Mouse (Mus musculus) liver, embryonic 11.5 days (tissue): ENCODE measurements around the gene Evc2. TPM values are rescaled to one million over a fixed set of nuclear protein-coding genes. Genes with fewer than 3 reads are reported as not detected.

Experiments used
- ATAC-seq: fragments of 200-750 bp; cut with Nextera tagmentation; replicated peaks from 2 replicates; pipeline ENCODE4 v1.8.0; 2017; ENCODE audit warnings: moderate number of reproducible peaks, mild to moderate bottlenecking, moderate TSS enrichment, moderate library complexity; ENCODE audit not compliant: low FRiP score
- DNase-seq: peaks from one replicate; pipeline ENCODE4 v3.0.0-alpha.2; 2017; ENCODE audit warnings: low spot score
- H3K27ac ChIP-seq: fragments of 300-500 bp; sonication (generic); 2 replicates; pipeline ENCODE4 v1.5.1; 2014; ENCODE audit warnings: mild to moderate bottlenecking, low read depth, low read length, control low read depth
- H3K27me3 ChIP-seq: fragments of 300-500 bp; sonication (generic); replicated peaks from 2 replicates; pipeline ENCODE4 v1.6.1; 2014; ENCODE audit warnings: low read length, mixed read lengths; ENCODE audit not compliant: control insufficient read depth, insufficient read depth
- H3K36me3 ChIP-seq: fragments of 300-500 bp; sonication (generic); 2 replicates; pipeline ENCODE4 v1.6.1; 2014; ENCODE audit warnings: mild to moderate bottlenecking, low read length, moderate library complexity, mixed read lengths; ENCODE audit not compliant: control insufficient read depth, insufficient read depth
- H3K4me1 ChIP-seq: fragments of 300-500 bp; sonication (generic); replicated peaks from 2 replicates; pipeline ENCODE4 v1.6.1; 2014; ENCODE audit warnings: low read length, mixed read lengths; ENCODE audit not compliant: control insufficient read depth, insufficient read depth
- H3K4me2 ChIP-seq: fragments of 300-500 bp; sonication (generic); 2 replicates; pipeline ENCODE4 v1.6.1; 2014; ENCODE audit warnings: mild to moderate bottlenecking, control low read depth, moderate library complexity
- H3K4me3 ChIP-seq: fragments of 300-500 bp; sonication (generic); 2 replicates; pipeline ENCODE4 v1.5.1; 2014; ENCODE audit warnings: low read depth, low read length, control low read depth
- H3K9ac ChIP-seq: fragments of 300-500 bp; sonication (generic); 2 replicates; pipeline ENCODE4 v1.6.1; 2014; ENCODE audit warnings: low read depth, low read length, control low read depth
- H3K9me3 ChIP-seq: fragments of 300-500 bp; sonication (generic); 2 replicates; pipeline ENCODE4 v1.6.1; 2016; ENCODE audit warnings: low read length, inconsistent platforms, mixed read lengths; ENCODE audit not compliant: control insufficient read depth
- WGBS: fragments of 180-500 bp; shearing (Covaris S2); extraction: QIAGEN DNeasy Blood & Tissue Kit; methylation state at CpG from one replicate; pipeline ENCODE4 v1.1.7; 2014; 5-methylcytosine and 5-hydroxymethylcytosine counted together
- polyA plus RNA-seq: library from polyadenylated mRNA; unstranded; fragments of >200 nt; fragmentation: Nextera tagmentation; extraction: Ambion mirVana; gene quantifications from 2 replicates; pipeline ENCODE4 v1.2.1, GENCODE M21; 2014

Gene Evc2
- polyA plus RNA-seq = 10.3 and 10.7 TPM in 2 replicates

GRCm38 (mm10) chr5:37338288-37338687 lies at the start of gene Evc2:
Evc2 (plus strand) TSS chr5:37338499.
- Histone ChIP-seq H3K4me3 (peak within 1 kb of the TSS; percentile 56), H3K27me3 (peaks cover 25% of the 10 kb centered on the region), H3K9ac (peak within 1 kb of the TSS; percentile 61), H3K36me3 (no peaks in the 10 kb centered on the region), H3K4me2 (peak within 1 kb of the TSS; percentile 75), H3K27ac (0 out of 2 replicates have a peak within 1 kb of the TSS, but pooled peaks have one; percentile 16), H3K9me3 (no peaks in the 10 kb centered on the region), H3K4me1 (peaks cover 11% of the 10 kb centered on the region)
- under 1% methylated on average over 27 of the region's 27 CpGs for WGBS
- DNase-seq (peak; percentile 69), ATAC-seq (peak; percentile 57)

DNA sequence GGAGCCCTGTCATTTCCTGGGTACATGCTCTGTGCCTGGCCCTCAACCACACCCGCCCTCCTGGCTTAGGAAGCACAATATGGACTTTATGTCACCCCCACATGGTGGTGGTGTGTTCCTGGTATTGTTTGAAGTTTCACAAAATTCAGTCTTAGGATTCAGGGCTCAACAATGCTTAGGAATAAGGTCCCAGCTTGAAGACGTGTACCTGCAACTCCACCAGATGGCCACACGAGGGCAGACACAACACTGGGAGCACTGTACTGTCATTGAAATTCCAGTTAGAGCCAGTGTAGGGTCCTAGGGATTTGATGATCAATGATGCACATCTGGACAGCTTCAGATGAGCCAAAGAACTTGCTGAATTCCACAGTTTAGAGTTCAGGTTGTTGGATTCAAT lies 49.1 kb upstream of the Evc2 start:
- Histone ChIP-seq H3K4me1 (no peaks in the 10 kb centered on the region), H3K27ac (no peak overlapping the region), H3K4me3 (no peak overlapping the region), H3K4me2 (no peak overlapping the region), H3K9ac (no peak overlapping the region), H3K36me3 (no peaks in the 10 kb centered on the region), H3K9me3 (no peaks in the 10 kb centered on the region), H3K27me3 (no peaks in the 10 kb centered on the region)
- WGBS = 22% methylated on average over 3 of the region's 3 CpGs
- ATAC-seq (no peak), DNase-seq (no peak)

- no peak overlapping the region for H3K9ac ChIP-seq
- H3K4me3 ChIP-seq = no peak overlapping the region
- ATAC-seq (no peak), DNase-seq (no peak)
- H3K27me3 ChIP-seq = no peaks in the 10 kb centered on the region
- H3K4me2 ChIP-seq = no peak overlapping the region
- 56% methylated on average over 9 of the region's 9 CpGs for WGBS
- no peaks in the 10 kb centered on the region for H3K9me3 ChIP-seq
- H3K36me3 ChIP-seq = no peaks in the 10 kb centered on the region
- no peak overlapping the region for H3K27ac ChIP-seq
- H3K4me1 ChIP-seq = no peaks in the 10 kb centered on the region
These were observed 47.3 kb upstream of the Evc2 start for GRCm38 (mm10) chr5:37290983-37291382.

DNA sequence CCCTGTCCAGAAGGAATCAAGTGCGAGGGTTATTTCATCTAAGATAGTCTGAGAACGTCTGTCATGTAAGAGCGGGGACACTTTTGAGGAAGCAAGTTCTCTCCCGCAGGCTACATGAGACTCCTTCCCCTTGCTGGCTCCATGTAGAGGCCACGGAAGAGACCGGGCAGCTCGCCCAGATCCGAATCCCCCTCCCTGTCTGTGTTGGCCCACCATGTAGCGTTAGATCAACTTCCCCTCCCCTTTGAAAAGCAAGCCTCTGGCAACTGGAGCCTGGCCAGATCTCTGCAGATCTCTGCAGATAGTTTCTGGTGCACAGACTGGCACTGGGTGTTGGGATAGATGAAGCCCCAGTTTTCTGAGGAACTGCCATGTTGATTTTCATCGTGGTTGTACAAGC lies 41.6 kb upstream of the Evc2 start:
- H3K4me2 ChIP-seq = no peak overlapping the region
- DNase-seq = no peak

DNA sequence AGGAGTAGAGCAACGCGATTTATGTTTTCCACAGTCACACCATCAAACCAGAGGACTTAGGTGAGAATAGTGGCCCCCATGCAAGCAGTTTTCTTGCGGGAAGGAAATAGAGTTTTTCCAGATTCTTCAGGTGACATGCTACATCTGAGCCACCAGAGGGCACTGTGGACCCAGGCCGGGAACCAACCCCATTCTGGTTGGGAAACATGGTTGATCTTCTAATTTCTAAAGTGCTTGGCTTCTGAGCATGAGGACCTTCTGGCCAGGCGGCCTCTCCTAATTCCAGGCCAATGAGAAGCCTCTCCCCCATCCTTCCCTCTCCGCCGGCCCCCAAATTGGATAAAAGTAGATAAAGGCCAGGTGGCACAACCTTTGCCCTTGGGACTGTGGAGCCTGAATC lies 39.9 kb upstream of the Evc2 start:
- DNase-seq = no peak
- no peak for ATAC-seq
- H3K4me2 ChIP-seq = no peak overlapping the region
- 17% methylated on average over 7 of the region's 7 CpGs for WGBS
- H3K9me3 ChIP-seq = no peaks in the 10 kb centered on the region
- no peaks in the 10 kb centered on the region for H3K27me3 ChIP-seq
- H3K27ac ChIP-seq = no peak overlapping the region
- no peak overlapping the region for H3K9ac ChIP-seq
- no peaks in the 10 kb centered on the region for H3K36me3 ChIP-seq
- no peaks in the 10 kb centered on the region for H3K4me1 ChIP-seq
- H3K4me3 ChIP-seq = no peak overlapping the region

More for the DNA sequence above, 41.6 kb upstream of the Evc2 start:
- H3K9me3 ChIP-seq = no peaks in the 10 kb centered on the region
- WGBS = 68% methylated on average over 10 of the region's 10 CpGs
- H3K27ac ChIP-seq = no peak overlapping the region
- no peak overlapping the region for H3K9ac ChIP-seq
- H3K36me3 ChIP-seq = no peaks in the 10 kb centered on the region
- no peaks in the 10 kb centered on the region for H3K4me1 ChIP-seq
- H3K27me3 ChIP-seq = no peaks in the 10 kb centered on the region
- H3K4me3 ChIP-seq = no peak overlapping the region
- no peak for ATAC-seq

DNA sequence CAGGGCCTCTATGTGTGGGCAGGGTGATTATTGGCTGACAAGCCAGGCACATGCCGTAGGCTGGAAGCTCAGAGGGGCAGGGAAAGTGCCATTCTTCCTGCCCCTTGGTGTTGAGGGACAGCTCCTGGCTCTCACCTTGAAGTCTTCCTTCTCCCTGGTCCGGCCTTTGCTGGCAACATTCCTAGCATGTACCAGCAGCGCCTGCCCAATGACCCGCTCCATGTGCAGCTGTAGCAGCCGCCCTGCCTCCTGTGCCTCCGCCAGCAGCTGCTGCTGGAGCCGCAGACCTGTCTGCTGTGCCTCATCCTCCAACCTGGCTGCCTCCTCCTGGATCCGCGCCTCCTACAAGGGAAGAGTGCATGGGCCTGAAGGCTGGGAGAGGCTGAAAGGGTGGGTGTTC lies 28.3 kb upstream of the Evc2 start:
- 77% methylated on average over 8 of the region's 9 CpGs for WGBS
- Histone ChIP-seq H3K27me3 (no peaks in the 10 kb centered on the region), H3K27ac (no peak overlapping the region), H3K4me1 (no peaks in the 10 kb centered on the region), H3K9ac (no peak overlapping the region), H3K4me3 (no peak overlapping the region), H3K36me3 (no peaks in the 10 kb centered on the region; the same call in 1 of the 2 replicates), H3K9me3 (no peaks in the 10 kb centered on the region), H3K4me2 (no peak overlapping the region)
- ATAC-seq (no peak), DNase-seq (no peak)

DNA sequence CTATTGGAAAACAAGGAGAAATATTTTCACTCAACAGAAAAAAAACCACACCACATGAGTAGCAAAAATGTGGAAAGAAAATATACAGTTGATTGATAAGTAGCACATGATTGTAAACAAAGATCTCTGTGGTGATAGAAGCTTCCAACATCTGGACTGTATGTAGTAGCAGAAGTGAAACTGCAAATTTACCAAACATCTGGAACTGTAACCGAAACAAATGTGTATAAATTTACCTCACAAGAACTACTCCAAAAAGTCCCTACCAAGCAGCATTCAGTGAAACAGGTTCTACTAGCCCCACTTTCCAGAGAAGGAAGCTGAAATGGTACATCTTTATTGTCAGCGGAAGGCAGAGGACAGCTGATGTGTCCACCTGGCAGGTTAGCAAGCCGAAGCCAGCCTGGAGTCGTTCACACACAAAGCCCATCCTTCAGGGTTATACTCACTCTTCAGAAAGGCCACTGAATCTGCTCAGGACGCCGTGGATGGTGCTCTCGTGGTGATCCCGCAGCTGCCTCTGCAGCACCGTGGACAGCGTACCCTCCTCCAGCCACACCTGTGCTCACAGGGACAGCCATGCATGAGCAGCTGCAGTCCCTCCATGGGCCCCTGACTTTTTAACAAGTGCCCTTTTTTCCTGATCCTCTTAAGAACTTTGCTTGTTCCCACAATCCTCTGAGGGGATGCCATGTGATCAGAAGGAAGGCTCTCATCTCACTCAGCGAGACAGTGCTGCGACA lies 25.1 kb upstream of the Evc2 start:
- ATAC-seq (no peak), DNase-seq (no peak)
- Histone ChIP-seq H3K27ac (no peak overlapping the region), H3K36me3 (no peaks in the 10 kb centered on the region; the same call in 1 of the 2 replicates), H3K4me3 (no peak overlapping the region), H3K4me1 (no peaks in the 10 kb centered on the region), H3K9ac (no peak overlapping the region), H3K27me3 (no peaks in the 10 kb centered on the region), H3K4me2 (no peak overlapping the region), H3K9me3 (no peaks in the 10 kb centered on the region)
- 81% methylated on average over 12 of the region's 12 CpGs for WGBS

GRCm38 (mm10) chr5:37318715-37319114 lies 19.6 kb upstream of the Evc2 start:
- no peaks in the 10 kb centered on the region for H3K9me3 ChIP-seq
- WGBS = 77% methylated on average over 6 of the region's 6 CpGs
- H3K36me3 ChIP-seq = no peaks in the 10 kb centered on the region; the same call in 1 of the 2 replicates
- H3K4me2 ChIP-seq = no peak overlapping the region
- DNase-seq = no peak
- H3K4me1 ChIP-seq = no peaks in the 10 kb centered on the region
- ATAC-seq = no peak
- H3K27me3 ChIP-seq = no peaks in the 10 kb centered on the region
- no peak overlapping the region for H3K9ac ChIP-seq
- H3K27ac ChIP-seq = no peak overlapping the region
- H3K4me3 ChIP-seq = no peak overlapping the region

- H3K9ac ChIP-seq = no peak overlapping the region
- H3K27me3 ChIP-seq = no peaks in the 10 kb centered on the region
- no peak overlapping the region for H3K4me3 ChIP-seq
- no peaks in the 10 kb centered on the region for H3K9me3 ChIP-seq
- ATAC-seq (no peak), DNase-seq (no peak)
- WGBS = 58% methylated on average over 3 of the region's 3 CpGs
- no peak overlapping the region for H3K4me2 ChIP-seq
- H3K27ac ChIP-seq = no peak overlapping the region
- no peaks in the 10 kb centered on the region; the same call in 1 of the 2 replicates for H3K36me3 ChIP-seq
- no peaks in the 10 kb centered on the region for H3K4me1 ChIP-seq
These were observed 18.1 kb upstream of the Evc2 start for GRCm38 (mm10) chr5:37320174-37320573.
